7 mouse cellular contexts compared by ENCODE assay signal in the genomic region with DNA sequence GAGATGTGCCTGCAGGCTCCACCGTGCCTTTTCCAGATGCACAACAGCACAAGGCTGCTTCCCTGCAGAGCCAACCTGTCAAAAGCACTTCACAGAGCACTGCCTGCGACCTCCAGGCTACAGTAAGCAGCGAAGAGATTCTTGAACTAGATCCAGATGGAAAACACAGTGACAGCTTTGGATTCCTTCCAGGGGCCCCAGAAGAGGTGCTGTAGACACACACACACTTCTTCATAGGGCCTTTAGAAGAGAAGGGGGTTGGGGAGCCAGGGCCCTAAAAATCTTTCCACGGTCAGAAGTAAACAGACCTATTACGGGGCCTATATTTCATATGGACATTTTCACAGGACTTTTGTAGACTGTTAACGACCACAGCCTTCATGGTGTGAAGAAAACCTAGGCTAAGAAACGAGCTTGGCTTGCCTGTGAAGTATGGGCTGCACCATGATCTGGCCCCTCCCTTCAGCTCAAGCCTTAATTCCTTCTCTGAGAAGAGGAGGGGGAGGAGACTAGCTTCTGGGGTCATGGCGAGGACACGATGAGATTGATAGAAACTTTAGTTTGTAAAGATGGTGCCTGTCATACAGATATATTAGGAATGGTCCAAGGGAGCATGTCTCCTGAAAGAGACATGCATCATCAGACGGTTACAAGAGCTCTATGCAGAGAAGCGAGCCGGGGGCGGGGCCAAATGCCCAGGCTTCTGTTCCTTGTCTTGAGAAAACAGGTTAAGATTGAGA.
A peak's percentile ranks its signal among the peaks of the same experiment; 100 is the strongest.
DNase-seq lines count a peak whose midpoint lies in the region; ATAC-seq and TF ChIP-seq lines count a peak whose summit lies in the region.

No protein-coding gene starts in this region.

- H3K27me3 ChIP-seq in intestine, embryonic 14.5 days (replicated peaks; ENCODE audit: control insufficient read depth, insufficient read depth, low read length): no peaks in the 10 kb centered on the region
- H3K27me3 ChIP-seq in lung, postnatal 0 days (replicated peaks; ENCODE audit: insufficient read depth, low read length): no peaks in the 10 kb centered on the region

- peaks cover 28% of the 10 kb centered on the region for H3K4me1 ChIP-seq in intestine, embryonic 14.5 days (replicated peaks; ENCODE audit: control insufficient read depth, insufficient read depth, low read length)
- H3K4me1 ChIP-seq in lung, postnatal 0 days (ENCODE audit: insufficient read depth, low read depth, low read length): peaks cover 4% of the 10 kb centered on the region; the same call in 1 of the 2 replicates

- peak; percentile 62 for TF ChIP-seq EP300 in lung, postnatal 0 days (IDR thresholded peaks at IDR 0.05)

- WGBS in intestine, embryonic 14.5 days: 16% methylated on average over 13 of the region's 13 CpGs
- 20% methylated on average over 13 of the region's 13 CpGs for WGBS in lung, postnatal 0 days

- peak overlapping the region; percentile 5; the same call in 1 of the 2 replicates for H3K4me2 ChIP-seq in intestine, embryonic 14.5 days (ENCODE audit: low read length)
- no peak overlapping the region for H3K4me2 ChIP-seq in lung, postnatal 0 days (replicated peaks; ENCODE audit: low read depth, low read length)

- no peak for TF ChIP-seq CTCF in lung, postnatal 0 days (IDR thresholded peaks at IDR 0.05)

- DNase-seq in adrenal gland, adult 8-10 months: peak; percentile 60
- DNase-seq in embryo, embryonic 11 days: peak; percentile 69
- DNase-seq in intestine, embryonic 14.5 days (ENCODE audit: low spot score): peak; percentile 85
- peak; percentile 89 for DNase-seq in lung, postnatal 0 days (ENCODE audit: low spot score)
- DNase-seq in cerebellum, adult 11 months: no peak
- no peak for DNase-seq in gastrocnemius, postnatal 10 days
- no peak for DNase-seq in cerebellum, adult 8-10 months

- no peak overlapping the region for H3K9ac ChIP-seq in intestine, embryonic 14.5 days (ENCODE audit: low read length)
- H3K9ac ChIP-seq in lung, postnatal 0 days (replicated peaks; ENCODE audit: low read depth): no peak overlapping the region

- no peaks in the 10 kb centered on the region for H3K9me3 ChIP-seq in intestine, embryonic 14.5 days (ENCODE audit: control insufficient read depth, low read length)
- no peaks in the 10 kb centered on the region for H3K9me3 ChIP-seq in lung, postnatal 0 days (ENCODE audit: low read length)

- peak; percentile 93 for ATAC-seq in intestine, embryonic 14.5 days (replicated peaks; ENCODE audit: low FRiP score, low TSS enrichment, low read depth)
- peak; percentile 83 for ATAC-seq in lung, postnatal 0 days

- no peaks in the 10 kb centered on the region for H3K36me3 ChIP-seq in intestine, embryonic 14.5 days (ENCODE audit: control insufficient read depth, insufficient read depth, low read length)
- H3K36me3 ChIP-seq in lung, postnatal 0 days (ENCODE audit: insufficient read depth, low read length): no peaks in the 10 kb centered on the region

- no peak overlapping the region for H3K4me3 ChIP-seq in intestine, embryonic 14.5 days (ENCODE audit: low read depth, low read length)
- H3K4me3 ChIP-seq in lung, postnatal 0 days (ENCODE audit: low read depth, low read length): no peak overlapping the region

- peak overlapping the region; percentile 94 for H3K27ac ChIP-seq in intestine, embryonic 14.5 days (ENCODE audit: low read depth)
- H3K27ac ChIP-seq in lung, postnatal 0 days (ENCODE audit: low read length): no peak overlapping the region

Comparison
In these comparisons a context has a peak if more than half of its experiments do, and no peak if none do; other contexts are left out.
1. DNase-seq: peak in adrenal gland, adult 8-10 months (single experiment), embryo, embryonic 11 days (single experiment), intestine, embryonic 14.5 days (single experiment) and lung, postnatal 0 days (single experiment); none in cerebellum, adult 11 months (single experiment), gastrocnemius, postnatal 10 days (single experiment) and cerebellum, adult 8-10 months (single experiment).